Mouse (Mus musculus): ENCODE results near the gene Olfr824.

DNA sequence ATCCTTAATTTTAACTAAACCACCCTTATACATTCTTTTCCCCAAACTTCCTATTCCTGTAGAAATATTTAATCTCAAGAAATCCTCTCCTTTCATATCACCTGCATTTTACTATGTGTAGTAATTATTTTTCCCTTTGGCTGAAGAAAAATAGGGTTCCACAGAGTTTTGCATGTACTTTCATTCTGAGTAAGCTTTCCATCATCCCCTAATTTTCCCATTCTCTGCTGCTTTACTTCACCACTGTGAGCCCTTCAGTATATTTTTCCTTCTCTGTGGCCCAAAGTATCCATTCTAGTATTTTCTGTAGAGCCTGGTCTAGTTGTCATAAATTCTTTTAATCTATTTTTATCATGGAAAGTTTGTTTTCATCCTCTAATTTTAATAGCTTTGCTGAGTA, 5.0 kb upstream of the Olfr824 start:
- TF ChIP-seq CTCF (IDR thresholded peaks at IDR 0.05; ENCODE audit: control insufficient read depth, insufficient read depth, insufficient read length) (no peak), CEBPB (IDR thresholded peaks at IDR 0.05; ENCODE audit: low read depth) (no peak), USF1 (IDR thresholded peaks at IDR 0.05; ENCODE audit: low read depth) (no peak), MAX (IDR thresholded peaks at IDR 0.05) (no peak)

Measured in C2C12 (cell line).